Mouse (Mus musculus) limb, embryonic 14.5 days (tissue): ENCODE measurements at regions not wholly inside any gene's neighbourhood (a gene's known extent, or its start where the extent isn't known, plus 50 kb on each side); places are given as distances from the start of the nearest gene placed in this dataset.

Source experiments
- ATAC-seq: fragments of 200-750 bp; cut with Nextera tagmentation; 2 replicates; pipeline ENCODE4 v1.8.0; 2017; ENCODE audit warnings: low read depth, moderate number of reproducible peaks, moderate TSS enrichment; ENCODE audit not compliant: low FRiP score
- DNase-seq: peaks from one replicate; pipeline ENCODE4 v3.0.0-alpha.2; 2015; ENCODE audit warnings: low spot score
- H3K27ac ChIP-seq: fragments of 300-500 bp; sonication (generic); replicated peaks from 2 replicates; pipeline ENCODE4 v1.5.1; 2014; ENCODE audit warnings: low read depth, mild to moderate bottlenecking, low read length, moderate library complexity, mixed read lengths
- H3K27me3 ChIP-seq: fragments of 300-500 bp; sonication (generic); 2 replicates; pipeline ENCODE4 v1.6.1; 2014; ENCODE audit warnings: low read length, mixed read lengths; ENCODE audit not compliant: control insufficient read depth, insufficient read depth
- H3K36me3 ChIP-seq: fragments of 300-500 bp; sonication (generic); 2 replicates; pipeline ENCODE4 v1.6.1; 2014; ENCODE audit warnings: mild to moderate bottlenecking, low read length, moderate library complexity, mixed read lengths; ENCODE audit not compliant: control insufficient read depth, insufficient read depth
- H3K4me1 ChIP-seq: fragments of 300-500 bp; sonication (generic); 2 replicates; pipeline ENCODE4 v1.6.1; 2014; ENCODE audit warnings: antibody characterized with exemption, low read length, mixed read lengths; ENCODE audit not compliant: control insufficient read depth, insufficient read depth
- H3K4me2 ChIP-seq: fragments of 300-500 bp; sonication (generic); replicated peaks from 2 replicates; pipeline ENCODE4 v1.6.1; 2014; ENCODE audit warnings: low read depth, mild to moderate bottlenecking, low read length, moderate library complexity; ENCODE audit not compliant: severe bottlenecking
- H3K4me3 ChIP-seq: fragments of 300-500 bp; sonication (generic); replicated peaks from 2 replicates; pipeline ENCODE4 v1.5.1; 2014; ENCODE audit warnings: low read length
- H3K9ac ChIP-seq: fragments of 300-500 bp; sonication (generic); 2 replicates; pipeline ENCODE4 v1.6.1; 2014; ENCODE audit warnings: mild to moderate bottlenecking, low read depth, low read length, moderate library complexity; ENCODE audit not compliant: severe bottlenecking
- H3K9me3 ChIP-seq: fragments of 300-500 bp; sonication (generic); 2 replicates; pipeline ENCODE4 v1.6.1; 2016; ENCODE audit warnings: low read length; ENCODE audit not compliant: control insufficient read depth
- POLR2A ChIP-seq: fragments of 200-500 bp; IDR thresholded peaks from 2 replicates; pipeline ENCODE4 v1.8.0; 2012; ENCODE audit warnings: inconsistent platforms, mild to moderate bottlenecking, moderate library complexity, borderline replicate concordance; ENCODE audit not compliant: insufficient read depth, insufficient read length; ENCODE audit errors: extremely low read depth
- WGBS: fragments of 180-500 bp; shearing (Covaris S2); extraction: QIAGEN DNeasy Blood & Tissue Kit; methylation state at CpG from one replicate; pipeline ENCODE4 v1.1.7; 2014; 5-methylcytosine and 5-hydroxymethylcytosine counted together

- Histone ChIP-seq H3K4me2 (no peak overlapping the region), H3K9ac (no peak overlapping the region), H3K27me3 (no peaks in the 10 kb centered on the region), H3K4me3 (no peak overlapping the region), H3K9me3 (no peaks in the 10 kb centered on the region), H3K4me1 (peaks cover 20% of the 10 kb centered on the region), H3K36me3 (no peaks in the 10 kb centered on the region), H3K27ac (0 out of 2 replicates have a peak overlapping the region, but pooled peaks have one; percentile 13)
- no peak for TF ChIP-seq POLR2A
- WGBS, result 48% methylated on average over 12 of the region's 12 CpGs
- DNase-seq (no peak), ATAC-seq (no peak)
Measured at GRCm38 (mm10) chr15:93775199-93775745, 179.6 kb upstream of the Prickle1 start.

- ATAC-seq (no peak), DNase-seq (no peak)
- H3K4me2 ChIP-seq, result no peak overlapping the region
- H3K9me3 ChIP-seq, result no peaks in the 10 kb centered on the region
- no peaks in the 10 kb centered on the region for H3K27me3 ChIP-seq
- no peak overlapping the region for H3K4me3 ChIP-seq
- TF ChIP-seq POLR2A, result no peak
- 30% methylated on average over 4 of the region's 4 CpGs for WGBS
- H3K4me1 ChIP-seq, result peaks cover 20% of the 10 kb centered on the region
- H3K36me3 ChIP-seq, result no peaks in the 10 kb centered on the region
- H3K27ac ChIP-seq, result peak overlapping the region; percentile 33; the same call in 1 of the 2 replicates
- no peak overlapping the region for H3K9ac ChIP-seq
Measured at GRCm38 (mm10) chr15:93774340-93774739, 178.6 kb upstream of the Prickle1 start.

- DNase-seq (no peak), ATAC-seq (no peak)
- H3K4me3 ChIP-seq, result no peak overlapping the region
- 61% methylated on average over 3 of the region's 3 CpGs for WGBS
- no peak overlapping the region for H3K27ac ChIP-seq
- H3K9me3 ChIP-seq, result no peaks in the 10 kb centered on the region
- H3K36me3 ChIP-seq, result no peaks in the 10 kb centered on the region
- H3K27me3 ChIP-seq, result no peaks in the 10 kb centered on the region
- no peak overlapping the region for H3K9ac ChIP-seq
- H3K4me2 ChIP-seq, result no peak overlapping the region
- H3K4me1 ChIP-seq, result peaks cover 21% of the 10 kb centered on the region; the same call in 1 of the 2 replicates
- TF ChIP-seq POLR2A, result no peak
Measured at GRCm38 (mm10) chr15:93766981-93767380, 171.3 kb upstream of the Prickle1 start.

DNA sequence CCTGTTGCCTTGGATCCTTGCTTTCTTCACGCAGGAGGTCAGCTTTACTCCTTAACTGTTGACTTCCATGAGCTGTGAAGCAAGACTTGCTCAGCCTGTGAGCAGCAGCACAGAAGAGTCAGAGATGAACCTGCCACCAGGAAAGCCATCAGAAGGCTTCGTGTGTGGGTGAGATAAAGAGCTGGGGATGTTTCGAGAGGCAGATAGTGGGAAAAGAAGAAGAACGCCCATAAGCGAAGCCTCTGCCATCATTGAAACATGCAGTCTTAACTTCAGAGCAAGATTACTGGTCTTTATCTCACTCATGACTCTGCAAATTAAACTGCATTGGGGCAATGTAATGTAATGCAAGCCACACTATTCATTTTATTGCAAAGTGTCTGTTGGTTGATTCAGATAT lies 167.4 kb upstream of the Prickle1 start:
- Histone ChIP-seq H3K4me1 (peaks cover 12% of the 10 kb centered on the region; the same call in 1 of the 2 replicates), H3K4me2 (no peak overlapping the region), H3K4me3 (no peak overlapping the region), H3K27ac (no peak overlapping the region), H3K27me3 (no peaks in the 10 kb centered on the region), H3K9ac (no peak overlapping the region), H3K9me3 (no peaks in the 10 kb centered on the region), H3K36me3 (no peaks in the 10 kb centered on the region)
- ATAC-seq, result no peak
- no peak for DNase-seq
- WGBS, result 93% methylated on average over 5 of the region's 5 CpGs
- TF ChIP-seq POLR2A, result no peak

- 74% methylated on average over 8 of the region's 8 CpGs for WGBS
- no peaks in the 10 kb centered on the region for H3K9me3 ChIP-seq
- H3K9ac ChIP-seq, result no peak overlapping the region
- DNase-seq, result peak; percentile 56
- TF ChIP-seq POLR2A, result no peak
- H3K36me3 ChIP-seq, result no peaks in the 10 kb centered on the region
- H3K4me1 ChIP-seq, result peaks cover 3% of the 10 kb centered on the region; the same call in 1 of the 2 replicates
- no peak overlapping the region for H3K4me2 ChIP-seq
- no peak overlapping the region for H3K27ac ChIP-seq
- ATAC-seq, result no peak
- H3K27me3 ChIP-seq, result no peaks in the 10 kb centered on the region
- H3K4me3 ChIP-seq, result no peak overlapping the region
Measured at GRCm38 (mm10) chr15:93758204-93758836, 162.6 kb upstream of the Prickle1 start.
